19 mouse cellular contexts compared by ENCODE assay signal in the genomic region with DNA sequence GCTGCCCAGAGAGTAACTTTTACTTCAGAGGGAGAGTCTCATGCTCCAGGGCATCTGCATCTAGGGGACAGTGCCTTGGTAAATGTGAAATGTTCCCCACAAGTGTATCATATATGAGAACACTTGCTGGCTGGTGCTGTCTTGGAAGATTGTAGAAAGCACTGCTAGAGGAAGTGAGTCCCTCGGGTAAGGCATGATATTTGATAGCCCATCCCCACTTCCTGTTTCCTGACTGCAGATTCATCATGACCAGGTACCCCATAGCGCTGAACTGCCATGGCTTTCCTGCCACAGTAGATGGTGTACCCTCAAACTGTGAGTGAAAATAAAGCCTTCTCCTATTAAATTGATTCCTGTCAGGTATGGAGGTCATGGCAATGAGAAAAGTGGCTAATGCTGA. TPM values are rescaled to one million over a fixed set of nuclear protein-coding genes. Genes with fewer than 3 reads are reported as not detected.
DNase-seq lines count a peak whose midpoint lies in the region; ATAC-seq and TF ChIP-seq lines count a peak whose summit lies in the region.
"Had no signal": no experiment of that assay in that cellular context is flagged by ENCODE, and none has a peak within 500 bp of the region (broad histone marks: within the 10 kb centered on the region; RNA-seq: fewer than 3 reads in every experiment).

No protein-coding gene starts in this region.

- intact Hi-C loops in left cerebral cortex, adult 2 months (cut with DNase I), result no loop called here
- intact Hi-C loops in heart, postnatal 25 days (cut with DNase I), result no loop called here

- no peak for TF ChIP-seq CTCF in left cerebral cortex, adult 2 months (IDR thresholded peaks at IDR 0.05)

- peak; percentile 10; the same call in 1 of the 2 replicates for ATAC-seq in megakaryocyte, adult 5-6 weeks (ENCODE audit: poor library complexity, severe bottlenecking)
- ATAC-seq: forebrain, postnatal 0 days; intestine, embryonic 16.5 days had no signal

- H3K27ac ChIP-seq in left cerebral cortex, adult 2 months, result no peak overlapping the region
- H3K27ac ChIP-seq: embryonic facial prominence, embryonic 15.5 days; heart, adult 2 months; hindbrain, embryonic 15.5 days had no signal

- H3K4me3 ChIP-seq in left cerebral cortex, adult 2 months, result no peak overlapping the region
- H3K4me3 ChIP-seq: embryonic facial prominence, embryonic 15.5 days; heart, adult 2 months; hindbrain, embryonic 15.5 days had no signal

- peak; percentile 61 for DNase-seq in 416B (ENCODE audit: low read depth)
- DNase-seq in CD4-positive helper T cell, adult 2 months (ENCODE audit: low read depth, low spot score), result peak; percentile 39
- DNase-seq in T-cell, adult 2 months (ENCODE audit: low spot score), result peak; percentile 43
- no peak for DNase-seq in Muller cell, postnatal 12 days (ENCODE audit: inconsistent ontology term)
- DNase-seq in left cerebral cortex, adult 2 months (ENCODE audit: extremely low spot score in 1 of 2, low spot score in 2 of 2), result no peak
- DNase-seq in heart, postnatal 25 days (ENCODE audit: low spot score), result no peak
- no peak for DNase-seq in kidney, postnatal 10 days
- DNase-seq: adrenal gland, postnatal 36 days; cerebellum, adult 9-10 months; forebrain, postnatal 0 days; gastrocnemius, postnatal 25 days; heart, adult 2 months; heart, postnatal 36 days; kidney, postnatal 4 days; lung, postnatal 4 days had no signal

RNA-seq across cellular contexts. Expression of gene Susd3, which starts 19.1 kb away (rescaled TPM):
- 44.4 and 49.1 TPM in 2 replicates for total RNA-seq in megakaryocyte, adult 5-6 weeks (2015)
- 39.6 and 42.3 TPM in 2 replicates for total RNA-seq in megakaryocyte, adult 5-6 weeks (2017)
- 1 to 10 TPM; 1.8 to 2.2 TPM for total RNA-seq in left cerebral cortex, adult 2 months (2021)
- under 1 TPM; 0.70 to 0.87 TPM for total RNA-seq in heart, postnatal 25 days (2021)

RNA-seq across cellular contexts. Expression of gene Card19, which starts 51.8 kb away (rescaled TPM):
- 85.5 and 103 TPM in 2 replicates for total RNA-seq in megakaryocyte, adult 5-6 weeks (2015)
- total RNA-seq in megakaryocyte, adult 5-6 weeks (2017), result 91.0 and 123 TPM in 2 replicates
- 10 to 100 TPM; 10.8 to 11.4 TPM for total RNA-seq in left cerebral cortex, adult 2 months (2021)
- total RNA-seq in heart, postnatal 25 days (2021), result 100 to 1,000 TPM; 152 to 154 TPM

RNA-seq across cellular contexts. Expression of gene Fgd3, which starts 52.5 kb away (rescaled TPM):
- 10.7 and 12.2 TPM in 2 replicates for total RNA-seq in megakaryocyte, adult 5-6 weeks (2015)
- total RNA-seq in megakaryocyte, adult 5-6 weeks (2017), result 26.1 and 30.9 TPM in 2 replicates
- 1 to 10 TPM; 6.7 to 7.1 TPM for total RNA-seq in left cerebral cortex, adult 2 months (2021)
- 1 to 10 TPM in 1 of 2 experiments, under 1 TPM in 1; 0.91 to 1.2 TPM for total RNA-seq in heart, postnatal 25 days (2021)

Comparison
In these comparisons a context has a peak if more than half of its experiments do, and no peak if none do; other contexts are left out.
1. DNase-seq: peak in 416B (single experiment), CD4-positive helper T cell, adult 2 months (single experiment) and T-cell, adult 2 months (single experiment); none in Muller cell, postnatal 12 days (single experiment), left cerebral cortex, adult 2 months (0 of 2), heart, postnatal 25 days (single experiment) and kidney, postnatal 10 days (single experiment).
2. RNA of gene Susd3, which starts 19.1 kb away (total RNA-seq): 39.6 to 49.1 TPM in megakaryocyte, adult 5-6 weeks; 1.8 to 2.2 TPM in left cerebral cortex, adult 2 months and 0.70 to 0.87 TPM in heart, postnatal 25 days; every median in the first group is over 10 times any median in the second.
3. RNA of gene Card19, which starts 51.8 kb away (total RNA-seq): 152 to 154 TPM in heart, postnatal 25 days and 85.5 to 123 TPM in megakaryocyte, adult 5-6 weeks; 10.8 to 11.4 TPM in left cerebral cortex, adult 2 months; every median in the first group is over 4 times any median in the second.